Mouse (Mus musculus): ENCODE results near the gene Ubb. TPM values are rescaled to one million over a fixed set of nuclear protein-coding genes. Genes with fewer than 3 reads are reported as not detected.

Gene Ubb
- total and polyA plus RNA-seq, 3 experiments = 626 to 1,026 (median 699) TPM

DNA sequence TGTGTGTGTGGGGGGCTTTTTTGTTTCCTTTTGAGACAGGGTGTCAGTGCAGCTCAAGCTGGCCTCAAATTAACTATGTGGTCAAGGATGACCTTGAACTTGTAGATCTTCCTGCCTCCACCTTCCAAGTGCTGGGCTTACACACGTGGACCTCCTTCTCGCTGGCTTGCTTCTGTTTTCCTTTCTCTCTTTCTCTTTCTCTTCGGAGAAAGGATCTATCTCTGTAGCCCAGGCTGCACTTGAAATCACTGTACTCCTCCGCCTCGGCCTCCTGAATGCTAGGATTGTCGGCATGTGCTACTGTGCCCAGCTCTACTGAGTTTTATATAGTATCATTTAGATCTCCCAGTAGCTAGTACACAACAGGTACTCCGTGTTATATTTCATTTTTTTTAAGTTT lies 13.4 kb upstream of the Ubb start:
- no peak overlapping the region for H3K9ac ChIP-seq (ENCODE audit: low read depth, low read length)
- H3K4me1 ChIP-seq (ENCODE audit: control insufficient read depth, insufficient read depth, low read length) = peaks cover 3% of the 10 kb centered on the region
- no peaks in the 10 kb centered on the region for H3K36me3 ChIP-seq (ENCODE audit: control insufficient read depth, insufficient read depth, low read length)
- DNase-seq = no peak
- no peaks in the 10 kb centered on the region; the same call in 1 of the 2 replicates for H3K79me2 ChIP-seq (replicated peaks; ENCODE audit: control insufficient read depth, insufficient read depth, low read length)
- H3K4me3 ChIP-seq = no peak overlapping the region
- no peak overlapping the region for H3K27ac ChIP-seq
- 82% methylated on average over 7 of the region's 7 CpGs for WGBS
- intact Hi-C loops (cut with DNase I) = loop anchor here (5.0 kb wide), 1 partner anchor 40 kb away; no protein-coding TSS in a partner anchor
- TF ChIP-seq POLR2A (IDR thresholded peaks at IDR 0.05; ENCODE audit: insufficient read depth, low read depth, low read length) (no peak), EP300 (IDR thresholded peaks at IDR 0.05; ENCODE audit: insufficient read depth, low read depth, low read length) (no peak), CTCF (IDR thresholded peaks at IDR 0.05) (no peak)
- no peaks in the 10 kb centered on the region for H3K27me3 ChIP-seq (ENCODE audit: control insufficient read depth, insufficient read depth, low read length)

DNA sequence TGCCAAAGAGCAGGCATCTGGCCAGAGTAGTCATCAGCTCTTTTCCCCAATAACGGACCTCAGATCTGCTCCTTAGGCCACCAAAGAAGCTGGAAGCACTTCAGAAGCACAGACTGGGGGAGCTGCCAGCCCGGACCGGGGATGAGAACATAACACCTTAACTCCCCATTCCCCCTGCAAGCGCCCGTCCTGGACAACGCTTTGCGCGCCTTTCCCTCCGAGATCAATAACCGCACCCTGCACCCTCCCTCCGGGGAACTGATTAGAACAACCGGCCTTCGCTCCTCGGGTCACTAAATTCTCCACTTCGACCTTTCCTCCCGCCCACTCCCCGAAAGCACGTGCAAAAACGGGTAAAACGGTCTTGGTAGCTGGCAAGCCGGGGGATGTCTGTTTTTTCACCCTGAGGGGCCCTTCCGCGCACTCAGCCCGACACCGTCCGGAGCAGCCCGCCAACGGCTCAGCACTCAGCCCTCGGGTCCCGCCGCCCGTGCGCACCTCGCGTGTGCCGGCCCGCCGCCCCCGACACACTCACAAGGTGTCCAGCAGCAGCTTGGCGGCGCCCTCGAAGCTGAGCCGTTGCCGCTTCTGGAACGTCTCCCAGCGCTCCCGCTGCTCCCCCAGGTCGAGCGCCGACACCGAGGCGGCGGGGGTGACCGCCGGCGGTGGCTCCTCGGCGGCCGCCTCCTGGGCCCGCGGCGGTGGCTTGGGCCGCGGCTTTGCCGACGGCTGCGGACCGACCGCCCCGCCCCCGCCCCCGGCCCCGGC lies 12.5 kb upstream of the Ubb start:
- Histone ChIP-seq H3K27me3 (ENCODE audit: control insufficient read depth, insufficient read depth, low read length) (no peaks in the 10 kb centered on the region), H3K4me3 (peak overlapping the region; percentile 80), H3K4me1 (ENCODE audit: control insufficient read depth, insufficient read depth, low read length) (peaks cover 3% of the 10 kb centered on the region), H3K9ac (ENCODE audit: low read depth, low read length) (peak overlapping the region; percentile 99), H3K36me3 (ENCODE audit: control insufficient read depth, insufficient read depth, low read length) (no peaks in the 10 kb centered on the region), H3K27ac (peak overlapping the region; percentile 69), H3K79me2 (replicated peaks; ENCODE audit: control insufficient read depth, insufficient read depth, low read length) (no peaks in the 10 kb centered on the region; the same call in 1 of the 2 replicates)
- intact Hi-C loops (cut with DNase I) = loop anchor here (5.0 kb wide), 1 partner anchor 39 kb away; no protein-coding TSS in a partner anchor
- DNase-seq = peak; percentile 78
- under 1% methylated on average over 60 of the region's 73 CpGs for WGBS
- TF ChIP-seq POLR2A (IDR thresholded peaks at IDR 0.05; ENCODE audit: insufficient read depth, low read depth, low read length) = no peak
- TF ChIP-seq EP300 (IDR thresholded peaks at IDR 0.05; ENCODE audit: insufficient read depth, low read depth, low read length) = no peak
- peak; percentile 35 for TF ChIP-seq CTCF (IDR thresholded peaks at IDR 0.05)

DNA sequence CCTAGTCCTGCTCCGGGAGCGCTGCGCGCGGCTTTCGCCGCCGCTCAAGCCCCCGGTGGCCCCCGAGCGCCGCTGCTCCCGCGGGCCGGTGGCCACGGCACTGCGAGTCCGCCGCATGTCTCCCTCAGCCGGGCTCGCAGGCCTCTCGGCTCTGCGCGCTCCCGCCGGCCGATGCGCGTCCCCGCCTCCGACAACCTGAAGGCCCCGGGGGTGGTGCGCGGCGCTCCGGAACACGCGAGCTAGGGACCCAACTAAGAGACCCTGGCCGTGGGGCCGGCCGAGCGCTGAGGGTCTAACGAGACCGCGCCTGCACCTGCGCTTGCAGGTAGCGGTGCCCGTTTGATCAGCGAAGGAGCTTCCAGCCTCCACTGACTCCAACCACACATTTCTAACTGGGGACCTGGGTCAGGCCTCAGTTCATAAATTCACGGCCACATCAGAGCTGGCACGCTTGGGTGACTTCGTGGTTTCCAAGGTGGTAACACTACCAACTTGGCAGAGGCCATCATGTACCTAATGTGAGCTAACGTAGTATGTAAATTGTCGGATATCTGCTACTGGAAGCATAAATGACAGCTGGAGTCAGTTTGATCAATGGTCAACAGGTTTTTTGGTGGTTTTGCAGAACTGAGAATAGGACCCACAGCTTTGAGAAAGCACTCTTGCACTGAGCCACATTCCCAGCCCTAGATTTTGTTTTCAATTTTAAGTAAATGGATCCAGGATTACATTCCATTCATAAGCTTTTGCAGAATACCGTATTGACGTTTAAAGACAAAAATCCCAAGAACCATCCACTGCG lies 11.7 kb upstream of the Ubb start, which contains the start of gene Cenpv:
Gene Cenpv (minus strand): TSS at position 173 of the 802 bp plus-strand sequence.
- no peaks in the 10 kb centered on the region for H3K27me3 ChIP-seq (ENCODE audit: control insufficient read depth, insufficient read depth, low read length)
- H3K36me3 ChIP-seq (ENCODE audit: control insufficient read depth, insufficient read depth, low read length) = no peaks in the 10 kb centered on the region
- peak within 1 kb of the TSS; percentile 69 for H3K27ac ChIP-seq
- peak within 1 kb of the TSS; percentile 99 for H3K9ac ChIP-seq (ENCODE audit: low read depth, low read length)
- no peaks in the 10 kb centered on the region; the same call in 1 of the 2 replicates for H3K79me2 ChIP-seq (replicated peaks; ENCODE audit: control insufficient read depth, insufficient read depth, low read length)
- intact Hi-C loops (cut with DNase I) = loop anchor here (5.0 kb wide), 1 partner anchor 38 kb away; no protein-coding TSS in a partner anchor
- WGBS = 8% methylated on average over 57 of the region's 57 CpGs
- peaks cover 3% of the 10 kb centered on the region for H3K4me1 ChIP-seq (ENCODE audit: control insufficient read depth, insufficient read depth, low read length)
- no peak for TF ChIP-seq CTCF (IDR thresholded peaks at IDR 0.05)
- H3K4me3 ChIP-seq = peak within 1 kb of the TSS; percentile 80
- DNase-seq = peak; percentile 86 to 87

DNA sequence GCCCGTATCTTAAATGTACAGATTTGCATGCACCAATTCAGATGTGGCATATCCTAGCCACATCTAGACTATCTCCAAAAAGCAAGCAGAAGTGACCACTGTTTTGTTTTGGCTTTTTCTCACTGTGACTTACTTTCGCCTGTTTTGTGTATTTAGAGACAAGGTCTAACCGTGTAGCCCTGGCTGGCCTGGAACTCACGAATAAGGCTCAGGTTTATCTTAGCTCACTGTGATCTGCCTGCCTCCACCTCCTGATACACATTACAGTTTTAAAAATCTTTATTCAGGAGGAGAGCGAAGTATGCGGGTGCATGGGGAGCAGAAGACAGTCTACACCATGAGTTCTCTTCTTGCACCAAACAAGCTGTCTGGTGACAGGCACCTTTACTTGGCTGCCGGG lies 10.8 kb upstream of the Ubb start:
- intact Hi-C loops (cut with DNase I) = no loop called here
- no peak for TF ChIP-seq POLR2A (IDR thresholded peaks at IDR 0.05; ENCODE audit: insufficient read depth, low read depth, low read length)
- no peak for TF ChIP-seq CTCF (IDR thresholded peaks at IDR 0.05)
- no peak for TF ChIP-seq EP300 (IDR thresholded peaks at IDR 0.05; ENCODE audit: insufficient read depth, low read depth, low read length)
- no peaks in the 10 kb centered on the region for H3K27me3 ChIP-seq (ENCODE audit: control insufficient read depth, insufficient read depth, low read length)

DNA sequence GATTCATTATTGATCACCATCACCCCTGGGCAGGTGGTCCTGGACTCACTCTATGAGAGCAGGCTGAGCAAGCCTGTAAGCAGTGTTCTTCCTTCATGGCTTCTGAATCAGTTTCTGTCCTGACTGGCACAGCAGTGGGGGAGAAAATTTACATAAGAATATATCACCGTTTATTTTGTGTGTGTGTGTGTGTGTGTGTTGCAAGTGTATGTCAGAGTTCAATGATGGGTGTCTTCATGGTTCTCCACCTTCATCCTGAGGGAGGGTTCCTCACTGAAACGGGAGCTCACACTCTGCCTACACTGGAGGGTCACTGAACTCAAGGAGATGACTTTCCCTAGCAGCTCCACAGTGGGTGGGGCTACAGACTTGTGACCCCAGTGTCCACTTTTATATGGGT lies 10.0 kb upstream of the Ubb start:
- Histone ChIP-seq H3K4me1 (ENCODE audit: control insufficient read depth, insufficient read depth, low read length) (peaks cover 3% of the 10 kb centered on the region), H3K4me3 (no peak overlapping the region), H3K9ac (ENCODE audit: low read depth, low read length) (no peak overlapping the region), H3K36me3 (ENCODE audit: control insufficient read depth, insufficient read depth, low read length) (no peaks in the 10 kb centered on the region), H3K27me3 (ENCODE audit: control insufficient read depth, insufficient read depth, low read length) (no peaks in the 10 kb centered on the region), H3K79me2 (replicated peaks; ENCODE audit: control insufficient read depth, insufficient read depth, low read length) (no peaks in the 10 kb centered on the region; the same call in 1 of the 2 replicates), H3K27ac (no peak overlapping the region)
- intact Hi-C loops (cut with DNase I) = no loop called here
- no peak for DNase-seq
- WGBS = 58% methylated on average over 2 of the region's 2 CpGs
- TF ChIP-seq EP300 (IDR thresholded peaks at IDR 0.05; ENCODE audit: insufficient read depth, low read depth, low read length) (no peak), CTCF (IDR thresholded peaks at IDR 0.05) (no peak), POLR2A (IDR thresholded peaks at IDR 0.05; ENCODE audit: insufficient read depth, low read depth, low read length) (no peak)

More for the DNA sequence above, 10.8 kb upstream of the Ubb start:
- H3K9ac ChIP-seq (ENCODE audit: low read depth, low read length) = no peak overlapping the region
- H3K36me3 ChIP-seq (ENCODE audit: control insufficient read depth, insufficient read depth, low read length) = no peaks in the 10 kb centered on the region
- H3K4me1 ChIP-seq (ENCODE audit: control insufficient read depth, insufficient read depth, low read length) = peaks cover 3% of the 10 kb centered on the region
- H3K4me3 ChIP-seq = no peak overlapping the region
- WGBS = 90% methylated on average over 7 of the region's 7 CpGs
- H3K79me2 ChIP-seq (replicated peaks; ENCODE audit: control insufficient read depth, insufficient read depth, low read length) = no peaks in the 10 kb centered on the region; the same call in 1 of the 2 replicates
- no peak for DNase-seq
- H3K27ac ChIP-seq = no peak overlapping the region
